Mouse (Mus musculus) cortical plate, adult 2 months (tissue): Measurements from ENCODE around the gene 1700008O03Rik.

ENCODE experiments used
- CTCF ChIP-seq: fragments of 200-500 bp; IDR thresholded peaks from 2 replicates; pipeline ENCODE4 v1.5.1; 2011; ENCODE audit warnings: mild to moderate bottlenecking, control low read depth, low read length; ENCODE audit not compliant: insufficient read depth; ENCODE audit errors: extremely low read depth
- POLR2A ChIP-seq: fragments of 200-500 bp; IDR thresholded peaks from 2 replicates; pipeline ENCODE4 v1.6.1; 2011; ENCODE audit warnings: mild to moderate bottlenecking, low read length, control low read depth; ENCODE audit not compliant: insufficient read depth; ENCODE audit errors: extremely low read depth

DNA sequence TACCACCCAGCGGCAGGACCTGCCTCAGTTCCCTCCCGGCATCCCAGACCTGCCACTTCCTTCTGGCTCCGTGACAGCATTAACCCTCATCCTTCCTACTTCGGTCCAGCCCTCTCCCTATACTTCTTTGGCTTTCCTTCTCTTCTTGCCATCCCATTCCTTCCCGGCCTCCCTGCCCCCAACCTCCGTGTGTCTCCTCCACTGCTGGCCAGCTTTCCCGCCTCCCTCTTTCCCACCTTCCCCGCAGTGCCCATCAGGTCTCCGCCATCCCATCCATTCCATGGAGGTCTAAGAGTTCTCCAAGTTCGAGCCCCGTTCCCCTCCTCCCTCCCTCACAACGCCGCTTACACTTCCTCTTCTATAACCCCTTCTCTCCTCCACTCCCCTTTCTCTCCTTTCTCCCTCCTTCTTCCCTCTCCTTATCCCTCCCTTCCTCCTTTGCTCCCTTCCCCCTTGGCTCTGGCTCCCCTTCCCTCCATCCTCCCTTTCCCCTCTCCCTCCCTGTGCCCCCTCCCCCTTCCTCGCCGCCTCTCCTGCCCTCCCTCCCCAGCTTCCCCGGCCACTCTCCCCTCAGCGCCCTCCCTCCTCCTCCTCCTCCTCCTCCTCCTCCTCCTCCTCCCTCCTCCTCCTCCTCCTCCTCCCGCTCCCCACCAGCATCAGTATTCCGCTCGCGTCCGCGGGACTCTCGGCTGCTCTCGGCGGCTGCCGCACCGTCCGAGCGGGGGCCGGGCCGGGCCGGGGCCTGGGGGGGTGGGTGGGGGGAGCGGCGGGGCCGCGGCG is 42.7 kb upstream of the 1700008O03Rik start:
- TF ChIP-seq CTCF (no peak), POLR2A (no peak)
